Mouse (Mus musculus) CH12.LX (cell line): Measurements from ENCODE around the gene Rxfp3.

ENCODE experiments used
- CTCF ChIP-seq, 2 experiments: IDR thresholded peaks in 1 of 2; conservative IDR thresholded peaks in 1 of 2; 2 replicates each; pipeline ENCODE4 v1.5.1; 2011 to 2012; ENCODE audit warnings: low read depth in 2 of 2, low read length in 2 of 2, improper control_type of control experiment in 1 of 2, inconsistent platforms in 1 of 2, mild to moderate bottlenecking in 1 of 2, moderate library complexity in 1 of 2
- E2F4 ChIP-seq: IDR thresholded peaks from 2 replicates; pipeline ENCODE4 v1.6.1; 2011; ENCODE audit warnings: low read depth, low read length, improper control_type of control experiment; ENCODE audit not compliant: insufficient replicate concordance
- HCFC1 ChIP-seq: IDR thresholded peaks from 2 replicates; pipeline ENCODE4 v1.6.1; 2012; ENCODE audit warnings: low read depth, mild to moderate bottlenecking, inconsistent platforms, low read length, improper control_type of control experiment
- JUND ChIP-seq: conservative IDR thresholded peaks from 2 replicates; pipeline ENCODE4 v1.6.1; 2011; ENCODE audit warnings: low read depth, low read length, improper control_type of control experiment
- MAX ChIP-seq: IDR thresholded peaks from 2 replicates; pipeline ENCODE4 v1.6.1; 2011; ENCODE audit warnings: low read length, improper control_type of control experiment
- POLR2A ChIP-seq: IDR thresholded peaks from 2 replicates; pipeline ENCODE4 v1.6.1; 2011; ENCODE audit warnings: low read depth, mild to moderate bottlenecking, improper control_type of control experiment, low read length
- RAD21 ChIP-seq: IDR thresholded peaks from 2 replicates; pipeline ENCODE4 v1.6.1; 2011; ENCODE audit warnings: low read depth, mild to moderate bottlenecking, low read length, improper control_type of control experiment, moderate library complexity
- USF1 ChIP-seq: IDR thresholded peaks from 2 replicates; pipeline ENCODE4 v1.6.1; 2014; ENCODE audit warnings: low read depth, mild to moderate bottlenecking, inconsistent platforms, low read length, improper control_type of control experiment
- ZMIZ1 ChIP-seq: IDR thresholded peaks from 2 replicates; pipeline ENCODE4 v1.6.1; 2012; ENCODE audit warnings: low read depth, mild to moderate bottlenecking, inconsistent platforms, low read length, improper control_type of control experiment

- TF ChIP-seq CTCF (conservative IDR thresholded peaks at IDR 0.05 in 1 of 2, IDR thresholded peaks at IDR 0.05 in 1 of 2; ENCODE audit: low read depth in 2 of 2, low read length in 2 of 2): no peak
- TF ChIP-seq POLR2A: no peak
- no peak for TF ChIP-seq USF1
- no peak for TF ChIP-seq E2F4
- no peak for TF ChIP-seq MAX
- no peak for TF ChIP-seq ZMIZ1
- TF ChIP-seq RAD21: no peak
- TF ChIP-seq HCFC1: no peak
- TF ChIP-seq JUND: no peak
Observed at GRCm38 (mm10) chr15:11042828-11043227, 5.0 kb upstream of the Rxfp3 start.
